Mouse (Mus musculus): Measurements from ENCODE around the gene Scaf11.
"Not testable (repeated sequence)": the region's sequence is repeated elsewhere in the genome, so short reads cannot be mapped to it uniquely, and the experiment has no call there.

Gene Scaf11

DNA sequence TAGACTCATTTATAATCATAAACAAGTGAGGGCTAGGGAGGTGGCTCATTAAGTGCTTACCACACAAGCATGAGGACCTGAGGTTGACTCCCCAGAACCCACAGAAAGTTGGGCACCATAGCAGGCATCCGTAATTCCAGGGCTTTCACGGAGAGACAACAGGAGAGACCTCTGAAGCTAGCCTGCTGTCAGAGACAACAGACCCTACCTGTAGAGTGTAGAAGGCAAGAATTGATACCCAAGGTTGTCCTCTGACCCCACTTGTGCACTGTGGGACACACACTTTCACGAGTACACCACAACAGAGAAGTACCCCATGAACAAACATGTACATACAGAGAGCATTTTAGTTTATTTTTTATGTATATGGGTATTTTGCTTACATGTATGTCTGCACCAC lies 2.0 kb upstream of the Scaf11 start:
- no peak for DNase-seq

GRCm38 (mm10) chr15:96461541-96462512 lies 1.2 kb upstream of the Scaf11 start:
- no peak for DNase-seq

DNA sequence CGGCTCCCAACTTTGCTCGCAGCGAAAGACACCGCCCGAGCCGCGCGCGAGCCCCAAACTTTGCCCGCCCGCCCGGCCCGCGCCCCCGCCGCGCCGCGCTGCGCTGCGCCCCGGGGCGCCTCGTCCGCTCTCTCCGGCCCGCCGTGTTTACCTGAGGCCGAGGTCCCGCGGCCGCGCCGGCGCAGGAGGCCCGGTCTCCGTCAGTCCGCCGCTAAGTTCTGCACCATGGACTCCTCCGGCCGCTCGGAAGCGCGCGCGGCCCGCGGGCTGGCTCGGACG lies 253 bp downstream of the Scaf11 start:
- DNase-seq, result no peak

DNA sequence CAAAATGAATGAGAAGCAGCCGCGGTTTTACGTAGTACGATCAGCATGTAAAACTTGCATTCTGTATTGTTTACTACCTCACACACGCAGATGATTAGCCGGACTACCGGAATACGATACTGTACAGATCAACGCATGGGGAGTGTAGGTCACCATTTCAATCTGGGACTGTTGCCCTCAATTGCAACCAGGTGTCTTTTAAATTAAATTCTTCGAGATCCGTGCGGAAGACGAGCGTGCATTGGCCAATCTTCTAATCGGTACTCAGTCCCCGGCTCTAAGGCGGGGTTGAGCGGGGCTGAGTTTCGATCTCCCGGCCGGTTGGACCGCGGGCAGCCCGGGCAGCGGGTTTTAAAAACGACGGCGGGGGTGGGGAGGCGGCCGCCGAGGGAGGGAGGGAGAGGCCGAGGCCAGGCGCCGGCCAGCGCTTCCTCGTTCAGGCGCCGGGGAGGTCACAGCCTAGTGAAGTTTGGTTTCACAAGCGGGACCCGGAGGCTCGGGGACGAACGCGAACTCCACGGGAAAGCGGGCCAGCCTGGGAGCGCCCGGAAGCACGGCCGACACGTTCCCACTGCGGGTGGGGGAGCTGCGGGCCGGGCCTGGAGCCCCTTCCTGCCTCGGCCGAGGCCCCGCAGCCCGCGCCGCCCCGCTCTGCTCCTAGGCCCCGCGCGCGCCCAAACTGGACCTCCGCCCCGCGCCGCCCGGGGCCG lies 747 bp downstream of the Scaf11 start:
- DNase-seq, result peak; percentile 70

DNA sequence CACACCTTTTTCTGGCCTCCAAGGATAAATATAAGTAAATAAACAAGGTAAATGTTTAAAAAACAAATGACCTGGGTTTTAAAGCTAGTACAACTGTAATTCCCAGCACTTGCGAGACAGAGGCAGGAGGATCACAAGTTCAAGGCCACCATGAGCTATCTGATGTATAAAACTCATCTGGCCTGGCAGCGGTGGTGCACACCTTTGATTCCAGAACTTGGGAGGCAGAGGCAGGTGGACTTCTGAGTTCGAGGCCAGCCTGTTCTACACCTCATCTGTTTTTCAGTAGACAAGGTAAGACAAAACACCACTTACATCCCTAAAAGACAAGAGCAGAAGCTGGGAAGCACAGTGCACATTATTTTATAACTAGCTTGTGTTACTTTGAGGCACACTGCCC lies 2.4 kb downstream of the Scaf11 start:
- DNase-seq, result no peak

GRCm38 (mm10) chr15:96457338-96457664 lies 3.3 kb downstream of the Scaf11 start:
- DNase-seq, result no peak

DNA sequence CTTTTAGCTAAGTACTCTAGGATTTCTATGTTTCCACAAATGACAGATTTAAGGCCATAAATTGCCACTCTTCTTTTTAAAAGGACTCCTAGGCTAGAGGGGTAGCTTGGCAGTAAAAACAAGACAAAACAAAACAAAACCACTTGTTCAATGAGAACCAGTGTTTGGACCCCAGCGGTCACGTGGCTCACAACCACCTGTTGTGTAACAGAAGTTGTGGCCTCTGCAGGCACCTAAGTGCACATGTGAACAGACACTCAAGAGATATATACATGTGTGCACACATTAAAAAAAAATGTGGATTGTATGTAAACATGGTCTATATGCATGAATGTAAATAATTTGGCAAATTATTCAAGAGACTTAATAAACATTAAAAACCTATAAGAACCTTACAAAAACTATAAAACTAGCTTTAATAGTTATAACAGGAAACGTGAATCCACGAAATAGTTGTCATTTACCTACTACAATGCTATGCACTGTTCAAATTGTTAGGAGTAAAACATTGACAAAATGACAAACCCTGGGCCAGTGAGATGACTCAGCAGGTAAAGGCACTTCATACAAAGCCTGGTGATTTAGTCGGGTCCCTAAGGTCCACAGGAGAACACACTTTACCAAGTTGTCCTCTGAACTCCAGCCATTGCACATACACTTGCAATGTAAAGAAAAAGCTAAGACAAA lies 3.8 kb downstream of the Scaf11 start:
- DNase-seq, result no peak

DNA sequence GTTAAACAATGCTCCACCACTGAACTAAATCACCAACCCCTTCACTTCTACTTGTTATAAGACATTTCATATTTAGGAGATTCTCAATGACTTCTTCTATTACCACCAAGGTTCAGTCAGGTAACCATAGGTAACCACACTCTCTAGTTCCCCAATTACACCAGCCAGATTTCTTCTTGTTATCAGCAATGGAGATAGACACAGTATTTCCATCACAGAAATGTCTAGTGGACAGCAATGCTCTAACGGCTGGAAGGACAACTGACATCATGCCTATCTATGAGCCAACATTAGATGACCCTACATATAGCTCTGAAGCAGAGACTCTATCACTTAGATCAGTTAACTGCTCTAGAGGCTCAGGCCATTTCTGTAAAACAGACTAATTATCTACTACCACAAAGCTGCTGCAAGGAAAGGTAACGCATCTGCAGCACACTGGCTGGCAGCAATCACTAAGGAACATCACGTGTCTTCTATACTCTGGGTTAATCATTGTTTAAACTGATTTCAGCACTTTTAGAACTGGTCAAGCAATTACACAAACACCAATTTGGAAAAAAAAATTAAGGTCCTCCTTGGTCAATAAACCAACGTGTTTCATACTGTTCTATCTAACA lies 4.9 kb downstream of the Scaf11 start:
- no peak for DNase-seq

- no peak for DNase-seq
Measured at GRCm38 (mm10) chr15:96453346-96453745, 7.3 kb downstream of the Scaf11 start.

DNA sequence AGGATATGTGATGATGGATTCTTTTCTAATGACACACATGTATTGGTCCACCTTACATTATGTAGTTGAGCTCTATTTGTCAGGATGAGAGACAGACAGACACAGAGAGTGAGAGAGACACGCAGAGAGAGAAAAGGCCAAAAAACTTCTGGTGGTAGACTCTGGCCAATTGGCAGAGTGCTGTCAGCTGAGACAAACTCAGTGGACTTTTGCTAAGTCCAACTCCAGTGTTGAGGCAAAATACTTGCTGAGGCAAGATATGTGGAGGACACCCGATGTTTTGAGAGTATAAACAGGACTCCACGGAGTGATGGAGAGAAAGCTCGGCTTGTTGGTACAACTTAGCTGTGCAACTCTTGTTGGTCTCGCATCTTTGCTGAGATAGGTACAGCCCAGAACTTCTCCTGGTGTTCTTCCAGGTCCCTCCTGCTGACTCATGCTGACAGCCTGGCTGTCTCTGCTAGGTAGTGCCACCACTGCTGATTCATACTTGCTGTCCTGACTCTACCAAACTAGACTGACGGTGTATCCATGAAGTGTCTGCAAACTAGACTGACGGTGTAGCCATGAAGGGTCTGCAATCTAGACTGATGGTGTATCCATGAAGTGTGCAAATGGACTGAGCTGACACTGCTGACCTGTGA lies 11.9 kb downstream of the Scaf11 start:
- DNase-seq, result no peak

DNA sequence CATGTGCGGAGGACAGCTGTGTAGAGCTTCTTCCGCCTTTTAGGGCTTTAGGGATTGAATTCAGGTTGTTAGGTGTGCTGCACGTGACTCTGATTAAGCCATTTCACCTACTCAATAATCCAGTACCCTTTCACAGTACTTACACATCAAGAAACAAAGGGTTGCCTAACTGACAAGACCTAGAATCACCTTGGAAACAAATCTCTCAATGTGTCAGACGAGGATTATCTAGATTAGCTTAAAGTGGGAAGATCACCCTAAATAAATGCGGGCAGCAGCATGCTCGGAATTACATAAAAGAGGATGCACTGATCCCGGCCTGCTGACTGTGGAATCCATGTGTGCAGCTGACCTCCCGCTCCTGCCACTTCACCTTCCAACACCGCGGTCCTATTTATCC lies 13.9 kb downstream of the Scaf11 start:
- DNase-seq, result no peak

DNA sequence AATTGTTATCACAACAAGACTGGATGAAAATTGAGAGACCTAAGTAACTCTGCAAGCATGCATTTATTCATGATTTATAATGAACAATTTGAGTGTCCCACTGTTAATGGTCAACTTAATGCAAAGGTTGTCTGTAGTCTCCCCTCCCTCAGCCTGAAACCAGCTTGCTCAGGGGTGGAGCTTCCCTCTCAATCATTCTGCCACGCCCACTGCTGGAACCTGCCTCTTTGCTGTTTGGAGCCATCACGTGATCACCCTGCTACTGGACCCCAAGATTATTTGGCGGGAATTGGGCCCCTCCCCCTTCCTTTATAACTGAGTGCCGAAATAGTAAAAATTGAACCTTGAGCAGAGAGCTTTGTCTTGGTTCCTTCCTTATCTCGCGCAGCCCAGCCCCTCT lies 19.2 kb downstream of the Scaf11 start:
- DNase-seq, result not testable (repeated sequence)

DNA sequence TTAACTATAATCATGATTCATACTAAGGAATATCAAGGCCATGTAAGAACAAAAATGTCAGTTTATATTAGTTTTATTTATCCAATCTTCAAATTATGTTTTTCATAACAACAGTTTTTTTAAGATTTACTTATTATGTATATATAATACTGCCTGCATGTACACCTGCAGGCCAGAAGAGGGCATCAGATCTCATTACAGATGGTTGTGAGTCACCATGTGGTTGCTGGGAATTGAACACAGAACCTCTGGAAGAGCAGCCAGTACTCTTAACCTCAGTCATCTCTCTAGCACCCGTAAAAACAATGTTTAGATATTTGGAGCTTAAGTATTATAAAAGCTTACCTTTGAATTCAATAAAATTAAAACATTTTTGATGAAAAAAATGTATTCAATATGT lies 26.4 kb downstream of the Scaf11 start:
- DNase-seq, result no peak

- no peak for DNase-seq
Measured at GRCm38 (mm10) chr15:96419920-96420319, 40.7 kb downstream of the Scaf11 start.

DNA sequence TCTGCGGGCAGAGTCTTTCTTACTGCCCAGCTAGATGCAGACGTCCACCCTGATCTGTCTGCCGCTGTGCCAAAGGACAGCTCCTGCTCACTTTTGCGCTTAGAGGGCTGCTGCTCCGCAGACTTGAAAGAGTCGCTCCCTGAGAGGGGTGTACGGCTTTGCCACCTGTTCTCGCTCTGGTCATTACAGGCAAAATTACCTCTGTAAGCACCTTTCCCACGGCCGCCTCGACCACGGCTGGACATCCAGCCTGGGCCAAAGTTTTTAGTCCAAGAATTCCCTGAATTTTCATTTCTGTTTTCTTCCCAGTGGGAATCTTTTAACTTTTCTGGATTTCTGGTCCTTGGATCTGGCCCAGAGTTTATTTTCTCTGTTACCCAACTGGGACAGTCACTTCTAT lies 42.5 kb downstream of the Scaf11 start:
- DNase-seq, result no peak

GRCm38 (mm10) chr15:96408717-96409121 lies 51.9 kb downstream of the Scaf11 start:
- no peak for DNase-seq

DNA sequence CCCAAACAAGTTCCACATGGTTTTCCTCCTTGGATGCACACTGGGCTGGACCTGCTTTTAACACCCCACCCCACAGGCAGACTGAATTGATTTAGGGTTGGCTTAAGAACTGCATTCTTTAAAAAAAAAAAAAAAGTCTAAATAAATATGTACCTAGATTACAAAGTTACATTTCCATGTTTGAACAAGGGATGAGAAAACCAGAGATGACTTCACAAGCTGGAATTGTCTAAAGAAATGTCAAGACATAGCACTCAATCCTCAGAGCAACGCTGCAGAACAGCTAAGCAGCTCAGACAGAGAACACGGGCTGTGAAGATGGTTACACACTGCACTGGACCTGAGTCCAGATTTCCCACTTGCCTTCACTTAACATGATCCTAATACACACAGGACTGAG lies 53.5 kb downstream of the Scaf11 start:
- no peak for DNase-seq

DNA sequence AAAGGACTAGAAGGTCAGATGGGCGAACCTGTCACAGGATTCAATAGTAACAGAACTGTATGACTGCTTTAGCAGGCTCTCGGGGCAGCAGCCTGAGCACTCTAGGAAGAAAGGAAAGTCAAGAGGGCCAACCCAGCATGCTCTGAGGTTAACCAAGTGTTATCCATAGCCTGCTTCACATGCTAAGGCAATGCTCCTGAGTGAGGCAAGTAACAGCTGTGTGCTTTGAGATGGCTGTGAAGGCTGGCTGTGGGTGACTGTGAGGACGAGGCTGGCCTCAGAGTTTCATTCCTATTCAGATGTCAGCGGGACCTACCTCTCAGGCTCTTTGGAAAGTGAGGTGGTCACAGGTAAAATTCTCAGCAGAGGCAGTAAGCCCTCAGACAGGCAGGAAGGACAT lies 54.4 kb downstream of the Scaf11 start:
- no peak for DNase-seq

DNA sequence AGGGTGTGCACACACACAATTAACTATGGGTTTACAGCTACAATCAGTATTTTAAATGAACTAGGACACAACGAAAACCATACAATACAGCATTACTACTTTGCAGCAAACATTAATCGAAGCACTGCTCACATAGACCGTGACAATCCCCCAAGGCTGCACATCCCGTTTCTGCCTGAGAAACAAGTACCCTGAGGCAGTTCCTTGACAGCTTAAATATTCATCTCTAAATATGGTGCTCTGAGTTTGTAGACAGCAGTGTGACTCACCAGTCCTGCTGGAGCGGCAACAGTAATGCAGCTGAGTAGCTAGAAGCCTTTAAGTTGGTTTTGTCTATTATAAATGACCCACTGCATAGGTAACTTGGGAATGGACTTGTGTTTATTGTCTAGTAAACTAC lies 55.1 kb downstream of the Scaf11 start:
- no peak for DNase-seq

GRCm38 (mm10) chr15:96398333-96398732 lies 62.3 kb downstream of the Scaf11 start:
- DNase-seq, result no peak

GRCm38 (mm10) chr15:96396641-96397344 lies 63.9 kb downstream of the Scaf11 start:
- DNase-seq, result no peak

DNA sequence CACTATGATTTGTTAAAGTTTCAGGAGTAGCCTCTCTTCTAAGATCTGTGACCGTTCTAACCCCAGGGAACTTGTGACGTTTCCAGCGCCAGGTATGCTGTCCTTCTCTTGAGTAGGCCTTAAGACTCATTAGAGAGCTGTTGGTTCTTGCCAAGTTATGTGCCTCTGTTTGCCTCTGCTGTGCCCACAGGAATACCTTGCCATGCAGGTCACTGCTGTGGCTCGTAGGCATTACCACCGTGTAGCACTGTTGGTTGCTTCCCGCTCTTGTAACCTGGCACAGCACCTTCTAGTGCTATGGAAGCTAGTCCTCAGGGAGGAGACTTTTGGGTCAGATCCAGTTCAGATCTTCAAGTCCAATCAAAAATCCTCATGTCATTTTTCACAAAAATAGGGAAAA lies 65.6 kb downstream of the Scaf11 start:
- DNase-seq, result peak; percentile 25
